Mouse (Mus musculus): Measurements from ENCODE around the gene Wipi1.

DNA sequence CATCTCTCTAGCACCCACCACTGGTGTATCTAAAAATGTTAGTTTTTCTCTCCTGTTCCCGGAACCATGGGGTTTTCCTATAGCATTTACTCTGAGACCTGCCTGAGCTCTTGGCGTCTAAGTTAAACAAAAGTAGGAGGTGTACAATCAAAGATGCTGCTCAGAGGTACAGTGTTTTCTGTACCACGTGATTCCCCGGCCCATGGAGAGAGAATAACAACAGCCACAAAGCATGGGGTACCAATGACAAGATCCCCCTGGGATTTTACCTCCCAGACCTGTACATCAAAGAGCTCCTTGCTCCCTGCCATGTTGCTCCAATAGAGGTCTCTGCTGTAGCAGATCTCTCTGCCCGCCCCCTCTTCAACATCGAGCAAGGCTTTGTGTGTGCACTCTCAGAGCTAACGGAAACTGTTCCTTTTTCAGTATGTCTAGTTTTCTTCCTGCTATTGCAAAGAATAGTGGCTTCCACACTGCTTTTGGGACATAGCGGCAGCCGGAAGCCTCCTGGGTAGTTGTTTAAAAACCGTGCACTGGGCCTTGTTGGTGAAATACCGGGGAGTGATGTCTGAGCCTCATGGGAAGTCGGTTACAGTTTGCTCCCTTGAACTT is 42.7 kb downstream of the Wipi1 start:
- TF ChIP-seq CTCF (IDR thresholded peaks at IDR 0.05; ENCODE audit: low read depth, low read length), result no peak
- TF ChIP-seq POLR2A (IDR thresholded peaks at IDR 0.05; ENCODE audit: insufficient read depth, low read length), result no peak
